Mouse (Mus musculus) cerebral cortex, adult 2 months (tissue): ENCODE results near the gene Arhgap8.

ENCODE experiments used
- WGBS: fragments of 180-500 bp; shearing (Covaris S2); methylation state at CpG from one replicate; pipeline ENCODE4 v1.1.7; 2018; 5-methylcytosine and 5-hydroxymethylcytosine counted together

The Arhgap8 gene

DNA sequence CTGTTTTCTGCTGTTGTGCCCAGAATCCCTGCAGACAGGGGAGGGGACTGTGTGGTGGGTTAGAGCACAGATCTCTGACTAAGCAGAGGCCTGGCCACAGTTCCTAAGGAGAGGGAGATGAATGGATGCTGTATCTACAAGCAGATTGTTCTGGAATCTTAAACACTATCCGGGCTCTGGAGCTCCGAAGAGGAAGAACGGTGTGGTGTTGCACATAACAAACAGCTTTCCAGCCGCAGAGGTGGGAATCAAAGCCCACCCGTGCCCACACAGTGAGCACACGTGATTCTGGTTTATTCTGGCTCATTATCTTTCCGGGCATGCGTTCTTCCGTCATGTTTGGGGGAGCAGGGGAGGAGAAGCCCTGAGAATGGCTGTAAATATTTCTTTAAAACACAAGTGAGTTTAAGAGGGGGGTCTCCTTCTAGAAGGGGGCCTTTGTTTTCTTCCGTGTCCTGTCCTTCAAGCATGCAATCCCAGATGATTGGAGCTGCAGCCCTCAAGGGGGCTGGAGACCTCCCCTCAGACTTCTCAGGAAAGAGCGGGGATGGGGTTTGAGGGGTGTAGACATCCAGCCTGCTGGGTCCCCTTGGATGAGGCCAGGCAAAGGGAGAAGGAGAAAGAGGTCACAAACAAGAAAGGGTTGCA is 16.6 kb downstream of the Arhgap8 start:
- WGBS = 42% methylated on average over 11 of the region's 11 CpGs

DNA sequence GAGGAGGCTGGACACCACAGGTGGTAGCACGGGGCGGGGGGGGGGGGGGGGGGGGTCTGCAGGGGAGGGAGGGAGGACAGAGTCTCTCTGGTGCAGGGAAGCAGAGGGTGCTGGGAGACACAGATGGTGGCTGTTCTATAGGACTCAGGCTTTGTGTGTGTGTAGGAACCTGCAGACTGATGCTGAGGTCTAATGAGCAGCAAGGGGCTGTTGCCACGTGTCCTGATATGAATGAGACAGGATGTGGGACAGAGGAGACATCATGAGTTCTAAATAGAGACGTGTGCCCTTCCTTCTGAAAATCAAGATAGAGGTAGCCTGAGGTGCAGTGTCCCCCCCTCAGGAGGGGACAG is 17.1 kb downstream of the Arhgap8 start:
- 26% methylated on average over 3 of the region's 4 CpGs for WGBS

DNA sequence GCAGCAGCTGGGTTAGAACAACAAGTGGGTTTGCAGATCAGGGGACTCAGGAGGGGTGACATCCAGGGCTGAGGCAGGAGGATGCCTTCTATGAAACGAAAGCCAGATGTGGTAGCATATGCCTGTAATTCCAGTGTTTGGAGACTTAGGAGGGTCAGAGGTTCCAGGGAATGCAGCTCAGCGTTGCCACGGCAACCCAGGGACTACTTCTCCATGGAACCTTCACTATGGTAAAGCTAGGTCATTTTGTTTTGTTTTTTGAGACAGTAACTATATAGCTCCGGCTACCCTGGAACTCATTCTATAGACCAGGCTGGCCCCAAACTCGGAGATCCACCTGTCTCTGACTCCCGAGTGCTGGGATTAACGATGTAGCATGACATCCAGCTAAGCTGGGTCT is 18.4 kb downstream of the Arhgap8 start:
- WGBS = 91% methylated on average over 7 of the region's 7 CpGs

DNA sequence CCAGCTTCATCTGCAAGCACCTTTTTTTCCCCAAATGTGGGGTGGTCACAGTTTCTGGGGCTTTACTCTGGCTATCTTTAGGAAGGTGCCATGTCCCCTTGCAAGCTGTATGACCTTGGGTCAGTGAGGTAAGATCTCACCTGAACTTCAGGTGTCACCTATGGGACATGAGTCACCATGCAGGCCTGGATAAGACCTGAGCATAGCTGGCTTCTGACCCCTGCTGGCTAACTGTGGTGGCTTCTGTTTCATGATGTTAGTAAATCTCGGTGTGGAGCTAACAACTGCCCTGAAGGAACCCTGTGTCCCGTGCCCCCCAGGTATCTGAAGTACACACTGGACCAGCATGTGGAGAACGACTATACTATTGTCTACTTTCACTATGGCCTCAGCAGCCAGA is 21.7 kb downstream of the Arhgap8 start:
- WGBS = 80% methylated on average over 3 of the region's 3 CpGs

DNA sequence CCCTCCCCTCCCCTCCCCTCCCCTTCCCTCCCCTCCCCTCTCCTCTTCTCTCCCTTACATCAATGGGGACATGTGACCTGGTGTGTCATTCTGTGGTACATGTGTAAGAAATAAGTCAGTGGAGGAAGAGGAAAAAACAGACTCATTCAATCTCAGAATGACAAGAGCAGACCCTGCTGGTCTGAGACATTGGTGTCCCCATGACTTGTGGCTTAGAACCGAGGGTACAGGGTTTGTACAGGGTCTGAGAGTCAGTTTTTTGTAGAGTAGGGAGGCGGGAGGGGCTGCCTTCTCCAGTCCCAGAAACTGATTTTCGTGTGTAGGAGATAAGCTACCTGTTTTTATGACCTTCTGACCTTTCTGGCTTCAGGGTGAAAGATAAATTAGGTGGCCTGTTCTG is 23.5 kb downstream of the Arhgap8 start:
- WGBS = 56% methylated on average over 3 of the region's 3 CpGs

DNA sequence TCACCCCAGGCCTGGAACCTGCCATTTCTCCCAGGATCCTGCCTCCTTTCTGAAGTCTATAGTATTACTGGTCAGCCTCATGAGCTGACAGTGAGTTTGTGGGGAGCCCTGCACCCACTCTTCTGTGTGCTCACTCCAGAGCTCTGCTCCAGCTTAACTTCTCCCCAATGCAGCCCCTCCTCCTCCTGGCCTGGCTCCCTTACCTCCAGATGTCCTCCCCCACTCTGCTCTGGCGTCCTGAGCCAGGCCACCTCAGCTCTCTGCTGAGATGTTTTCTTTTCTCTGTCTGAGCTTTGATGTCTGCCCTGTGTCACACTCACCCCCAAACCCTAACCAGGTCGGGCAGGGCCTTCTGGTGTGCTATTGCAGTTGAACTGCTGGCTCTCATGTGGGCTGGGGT is 24.5 kb downstream of the Arhgap8 start:
- WGBS = 47% methylated on average over 2 of the region's 2 CpGs

DNA sequence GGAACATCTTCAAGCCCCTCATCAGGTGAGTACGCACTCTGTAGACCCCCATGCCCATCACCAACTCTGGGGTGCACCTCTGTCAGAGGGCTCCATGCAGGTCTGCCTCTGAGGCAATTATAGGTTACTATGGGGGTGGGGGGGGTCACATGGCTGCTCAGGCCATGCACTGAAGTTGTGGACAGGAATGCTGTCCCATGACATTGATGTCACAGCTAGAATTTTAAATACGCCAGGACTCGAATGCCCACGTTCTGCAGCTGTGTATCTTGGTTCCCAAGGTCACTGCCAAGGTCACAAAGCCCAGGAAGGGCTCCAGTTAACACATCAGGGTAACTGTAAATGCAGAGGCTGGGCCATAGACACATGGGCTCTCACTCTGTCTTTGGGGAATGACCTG is 26.0 kb downstream of the Arhgap8 start:
- WGBS = 93% methylated on average over 4 of the region's 4 CpGs

DNA sequence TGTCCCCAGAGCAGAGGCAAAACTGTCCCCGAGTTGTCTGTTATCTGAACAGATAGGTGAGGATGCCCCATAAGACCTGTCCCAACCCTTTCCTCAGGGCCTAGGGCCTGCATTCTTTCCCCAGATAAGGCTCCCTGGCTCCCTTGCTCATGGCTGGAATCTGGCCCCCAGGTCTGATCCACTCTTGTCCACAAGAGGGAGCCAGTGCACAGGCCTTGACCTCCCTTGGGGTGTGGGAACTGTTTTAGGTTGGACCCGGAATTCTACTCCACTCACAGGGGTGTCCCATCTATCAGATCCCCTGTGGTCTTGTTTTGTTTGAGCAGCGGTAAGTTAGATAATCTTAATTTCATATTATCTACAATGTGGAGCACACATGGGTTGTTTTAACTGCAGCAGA is 35.1 kb downstream of the Arhgap8 start:
- WGBS = 29% methylated on average over 3 of the region's 3 CpGs

DNA sequence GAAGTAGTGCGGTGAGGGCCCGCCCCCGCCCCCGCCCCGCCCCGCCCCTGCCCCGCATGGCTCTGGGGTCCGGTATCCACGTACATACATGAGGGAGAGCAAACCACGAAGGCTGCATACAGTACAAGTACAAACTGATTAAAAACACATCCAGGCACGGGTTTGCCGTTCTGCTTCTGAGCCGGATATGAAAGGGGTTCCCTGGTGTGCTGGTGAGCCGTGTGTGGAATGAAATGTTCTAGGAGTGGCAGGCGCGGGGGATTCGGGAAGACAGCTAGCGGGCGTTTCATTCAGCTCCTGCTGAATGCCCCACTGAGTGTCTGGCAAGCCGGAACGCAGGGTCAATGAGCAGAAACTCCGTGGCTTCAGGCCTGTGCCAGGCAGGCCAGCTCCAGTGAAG is 36.6 kb downstream of the Arhgap8 start:
- WGBS = 6% methylated on average over 22 of the region's 22 CpGs

DNA sequence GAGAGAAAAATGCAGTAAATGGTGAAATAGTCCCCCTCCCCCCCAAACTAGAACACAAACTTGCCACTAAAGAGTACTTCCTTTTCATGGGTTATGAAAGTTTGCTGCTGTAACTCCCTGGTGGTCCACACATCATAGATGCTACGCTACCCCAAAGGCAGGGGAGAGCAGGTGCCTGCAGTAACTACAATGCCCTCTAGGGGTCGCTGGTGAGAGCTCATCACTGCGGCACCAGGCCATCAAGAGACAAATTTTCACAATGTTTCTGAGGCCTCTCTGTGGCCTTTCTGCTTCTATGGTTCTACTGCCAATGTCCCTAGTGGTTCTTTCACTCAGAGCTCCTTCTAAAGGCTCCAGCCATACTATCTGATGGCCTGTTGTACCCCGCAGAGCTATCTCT is 38.6 kb downstream of the Arhgap8 start:
- WGBS = 36% methylated on average over 4 of the region's 4 CpGs

DNA sequence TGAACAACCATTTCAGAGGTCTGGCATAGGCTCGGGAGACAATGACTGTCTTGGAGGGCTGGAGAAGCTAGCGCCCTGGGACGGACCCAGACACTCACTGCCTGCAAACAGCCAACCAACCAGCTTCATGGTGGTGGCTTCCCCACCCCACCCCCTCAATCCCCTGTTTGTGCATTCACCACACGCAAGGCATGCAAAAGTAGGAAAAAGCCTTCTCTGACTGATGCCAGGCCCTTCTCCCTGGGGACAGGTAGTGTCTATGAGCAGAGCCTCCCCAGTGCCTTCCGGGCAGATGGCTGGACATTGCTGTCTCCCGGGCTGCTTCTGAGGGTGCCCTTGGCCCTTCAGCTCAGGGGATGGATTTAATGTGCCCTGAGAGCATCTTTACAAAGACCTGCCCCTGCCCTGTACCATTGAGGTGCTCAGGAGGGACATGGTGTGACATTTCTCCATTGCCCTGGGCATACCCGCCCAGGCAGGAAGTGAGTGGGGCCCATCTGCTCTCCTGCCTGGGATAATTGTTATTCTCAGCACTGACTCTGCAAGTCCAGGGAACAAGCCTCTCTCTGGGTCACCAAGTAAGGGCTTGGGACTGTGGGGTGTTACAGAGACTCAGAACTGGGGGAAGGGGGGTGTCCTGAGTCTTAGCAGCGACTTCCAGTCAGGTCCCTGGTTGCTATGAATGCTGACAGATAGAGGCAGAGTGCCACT is 43.0 kb downstream of the Arhgap8 start:
- 73% methylated on average over 8 of the region's 8 CpGs for WGBS

DNA sequence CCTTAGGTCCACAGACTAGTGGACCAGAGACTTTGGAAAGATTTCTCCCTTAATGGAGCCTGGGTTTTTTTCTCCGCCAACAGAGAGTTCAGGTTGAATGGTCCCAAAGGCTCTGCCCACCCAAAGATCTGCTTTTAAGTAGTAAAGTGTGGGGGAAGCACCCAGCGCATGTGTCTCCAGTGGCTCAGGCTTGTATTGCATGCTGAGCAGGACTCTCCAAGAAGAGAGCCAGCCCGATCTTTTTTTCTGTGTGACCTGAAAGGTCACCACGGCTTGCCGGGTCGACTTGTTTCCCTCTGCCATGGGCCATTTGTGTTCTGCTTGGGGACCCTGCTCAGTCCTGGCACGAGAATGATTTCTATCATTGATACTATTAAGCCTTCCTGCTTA is 43.6 kb downstream of the Arhgap8 start:
- WGBS = 37% methylated on average over 7 of the region's 7 CpGs

DNA sequence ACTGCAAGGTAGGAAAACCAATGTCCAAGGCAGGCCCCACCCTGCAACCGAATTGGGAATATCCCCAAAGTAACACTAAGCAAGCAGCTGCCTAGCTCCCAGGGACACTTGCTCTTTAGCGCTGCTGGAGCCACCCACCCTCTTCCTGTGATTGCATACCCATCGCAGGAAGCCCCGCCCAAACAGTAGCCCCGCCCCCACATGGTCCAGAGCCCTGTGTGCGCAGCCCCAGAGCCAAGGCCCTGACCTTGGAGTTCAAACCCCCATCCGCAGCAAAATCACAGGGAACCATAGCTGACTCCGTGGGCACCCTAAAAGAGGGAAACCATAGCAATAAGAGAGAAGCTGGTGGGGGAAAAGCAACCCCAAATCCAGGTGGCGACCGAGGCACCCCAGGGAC is 46.8 kb downstream of the Arhgap8 start:
- WGBS = 56% methylated on average over 10 of the region's 10 CpGs

DNA sequence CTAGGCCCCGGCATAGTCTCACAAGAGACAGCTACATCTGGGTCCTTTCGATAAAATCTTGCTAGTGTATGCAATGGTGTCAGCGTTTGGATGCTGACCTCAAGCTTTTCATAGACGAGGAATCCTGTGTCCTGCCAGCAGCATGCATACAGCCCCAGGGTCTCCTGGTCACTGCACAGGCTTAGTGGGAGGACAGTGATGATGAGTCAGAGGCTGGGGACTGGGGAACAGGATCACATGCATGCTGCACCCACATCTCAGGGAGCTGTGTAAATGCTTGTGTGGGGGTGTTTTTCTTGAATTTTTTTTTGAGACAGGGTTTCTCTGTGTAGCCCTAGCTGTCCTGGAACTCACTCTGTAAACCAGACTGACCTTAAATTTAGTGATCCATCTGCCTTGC is 48.7 kb downstream of the Arhgap8 start:
- 65% methylated on average over 4 of the region's 4 CpGs for WGBS

DNA sequence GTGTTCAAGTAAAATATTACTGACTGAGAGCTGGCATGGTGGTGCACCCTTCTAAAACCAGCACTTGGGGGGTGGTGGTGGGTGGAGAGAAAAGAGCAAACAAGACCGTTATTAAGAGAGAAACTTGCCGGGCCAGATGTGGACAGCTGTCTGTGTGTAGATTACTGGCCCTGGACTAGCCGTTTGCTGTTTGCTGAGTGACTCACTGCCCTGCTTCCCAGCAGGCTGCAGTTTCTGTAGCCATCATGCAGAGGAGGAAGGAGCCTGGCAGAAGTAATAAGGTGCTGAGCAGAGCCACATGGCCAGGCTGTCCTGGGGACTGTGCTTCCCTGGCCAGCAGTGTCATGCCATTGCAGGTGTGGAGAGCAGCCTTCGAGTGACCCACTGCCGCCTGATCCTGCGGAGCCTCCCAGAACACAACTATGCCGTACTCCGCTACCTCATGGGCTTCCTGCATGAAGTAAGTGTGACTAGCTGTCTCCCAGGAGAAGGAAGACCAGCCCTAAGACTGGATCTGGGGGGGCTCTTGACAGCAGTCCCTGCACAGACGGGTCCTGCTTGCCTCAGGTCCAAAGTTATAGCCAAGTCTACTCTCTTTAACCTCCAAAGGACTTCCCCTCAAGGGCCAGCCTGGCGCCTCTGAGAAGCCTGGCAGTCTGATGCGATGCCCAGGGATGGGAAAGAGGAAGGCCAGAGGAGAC is 49.9 kb downstream of the Arhgap8 start:
- 81% methylated on average over 11 of the region's 11 CpGs for WGBS

DNA sequence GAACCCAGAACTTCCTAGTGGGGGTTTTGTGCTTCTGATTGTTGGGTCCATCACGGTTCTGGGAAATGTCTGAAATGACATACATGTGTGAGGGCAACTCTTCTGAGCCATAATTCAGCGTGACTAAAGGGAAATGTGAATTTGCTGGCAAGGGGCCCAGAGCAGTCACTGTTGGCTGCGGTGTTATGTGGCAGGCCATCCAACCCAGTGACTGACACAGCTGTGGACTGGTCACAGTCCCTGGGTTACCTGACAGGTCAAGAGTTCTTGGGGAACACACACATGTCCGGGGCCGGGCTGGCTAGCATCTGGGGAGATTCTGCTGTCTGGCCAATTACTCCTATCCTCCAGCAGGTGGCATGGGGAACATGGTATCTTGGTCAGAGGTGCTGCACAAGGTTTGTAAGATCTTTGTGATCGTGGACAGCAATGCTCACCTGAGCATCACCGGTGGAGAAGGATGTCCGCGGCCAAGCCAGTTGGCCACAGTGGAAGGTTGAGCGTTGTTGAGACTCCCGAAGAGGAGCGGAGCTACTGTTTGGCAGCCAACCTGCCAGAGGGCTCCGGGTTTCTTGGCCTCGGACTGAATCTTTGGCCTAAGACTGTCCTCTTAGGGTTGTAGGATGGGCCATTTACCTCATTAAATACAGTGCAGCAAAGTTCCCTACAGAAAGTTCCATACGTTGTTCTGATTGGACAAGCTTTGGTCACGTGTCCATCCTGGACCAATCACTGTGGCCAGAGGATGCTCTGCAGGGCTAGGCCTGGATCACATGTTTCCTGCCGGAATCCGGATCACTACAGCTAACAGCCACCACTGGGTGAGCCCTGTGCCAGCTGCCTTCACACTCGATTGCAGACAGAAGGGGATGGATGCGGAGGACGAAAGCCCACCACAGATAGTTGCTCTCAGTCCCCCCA is 52.6 kb downstream of the Arhgap8 start:
- WGBS = 82% methylated on average over 21 of the region's 21 CpGs

DNA sequence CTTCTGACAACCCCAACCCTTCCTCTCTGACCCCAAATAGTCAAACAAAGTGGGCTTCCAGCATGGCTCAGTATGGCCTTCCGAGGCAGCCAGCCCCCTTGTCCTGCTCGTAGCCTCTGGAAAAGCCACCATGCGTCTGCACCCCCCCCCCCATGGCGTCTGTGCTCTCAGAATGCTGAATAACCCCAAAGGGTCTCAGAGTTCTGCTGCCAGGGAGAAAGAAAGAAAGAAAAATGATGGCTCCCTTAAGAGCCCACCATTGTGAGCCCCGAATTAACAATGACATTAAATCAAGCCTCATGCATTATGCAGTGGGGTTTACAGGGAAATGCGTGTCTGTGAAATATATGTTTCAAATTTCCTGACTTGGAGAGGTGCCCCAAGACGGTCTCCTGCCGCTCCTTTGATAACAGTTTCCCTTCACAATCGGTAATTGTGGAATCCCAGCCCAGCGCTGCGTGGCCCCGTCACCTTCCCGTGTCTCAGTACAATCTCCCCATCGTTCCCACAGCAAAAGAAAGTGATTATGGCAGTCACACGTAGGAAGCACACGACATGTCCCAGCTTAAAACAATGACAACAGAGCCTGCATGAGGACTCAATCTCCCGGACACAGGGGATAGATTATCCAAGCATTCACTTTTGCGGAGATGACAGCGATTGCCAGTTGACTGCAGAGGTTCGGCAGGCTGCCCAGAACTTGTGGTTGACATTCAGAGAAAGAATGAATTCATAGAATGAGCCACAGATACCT is 55.7 kb downstream of the Arhgap8 start:
- WGBS = 23% methylated on average over 20 of the region's 20 CpGs

DNA sequence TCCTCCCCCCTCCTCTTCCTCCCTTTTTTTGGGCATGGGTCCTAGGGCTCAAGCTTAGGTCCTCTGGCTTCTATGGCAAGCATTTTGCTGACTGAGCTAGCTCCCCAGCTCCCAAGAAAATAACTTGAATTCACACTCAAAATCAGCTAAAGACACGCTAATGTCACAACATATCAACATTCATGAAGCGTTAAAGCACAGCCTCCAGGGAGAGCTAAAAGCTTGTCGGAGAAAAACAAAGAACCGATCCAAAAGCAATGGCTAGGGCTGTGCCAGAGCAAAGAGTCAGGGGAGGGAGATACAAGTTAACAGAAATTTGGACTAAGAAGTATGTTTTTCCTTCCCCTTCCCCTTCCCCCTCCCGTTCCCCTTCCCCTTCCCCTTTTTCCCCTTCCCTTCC is 58.7 kb downstream of the Arhgap8 start:
- WGBS = 28% methylated on average over 5 of the region's 5 CpGs

DNA sequence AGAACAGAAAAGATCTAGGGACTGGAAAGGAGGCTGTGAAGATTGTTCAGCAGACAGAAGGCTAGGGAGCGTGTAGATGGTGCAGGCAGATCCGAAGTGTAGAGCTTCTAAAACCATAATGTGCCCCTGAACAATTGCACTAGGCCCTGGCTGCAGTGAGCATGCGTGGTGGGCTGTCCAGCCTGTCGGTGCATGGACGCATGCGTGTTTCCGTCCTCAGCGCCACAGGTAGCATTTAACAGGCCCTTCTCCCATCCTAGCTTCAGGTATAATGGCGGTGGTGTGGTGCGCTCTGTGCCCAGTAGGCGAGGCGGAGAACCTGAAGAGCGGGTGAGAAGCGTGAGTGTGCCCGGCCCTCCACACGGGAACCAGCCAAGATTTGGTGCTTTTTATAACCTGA is 65.0 kb downstream of the Arhgap8 start:
- WGBS = 95% methylated on average over 16 of the region's 16 CpGs

DNA sequence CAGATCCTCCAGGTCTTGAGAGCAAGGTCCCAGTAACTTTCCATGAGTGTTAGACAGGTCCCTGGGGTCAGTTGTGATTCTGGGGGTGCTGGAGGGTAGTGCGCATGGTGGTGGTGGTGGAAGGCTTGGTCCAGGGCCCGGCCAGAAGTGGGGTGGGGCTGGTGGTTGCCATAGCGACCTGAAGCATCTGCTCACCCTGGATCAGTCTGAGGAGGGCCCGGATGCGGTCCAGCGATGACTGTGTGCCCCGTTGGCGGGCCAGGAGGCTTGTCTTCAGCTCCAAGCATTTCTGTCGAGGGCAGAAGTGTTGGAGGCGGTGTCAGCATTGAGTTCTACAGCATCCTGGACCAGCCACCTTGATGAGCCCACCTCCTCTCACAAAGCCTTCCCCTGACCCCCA is 67.3 kb downstream of the Arhgap8 start:
- WGBS = 83% methylated on average over 10 of the region's 10 CpGs

DNA sequence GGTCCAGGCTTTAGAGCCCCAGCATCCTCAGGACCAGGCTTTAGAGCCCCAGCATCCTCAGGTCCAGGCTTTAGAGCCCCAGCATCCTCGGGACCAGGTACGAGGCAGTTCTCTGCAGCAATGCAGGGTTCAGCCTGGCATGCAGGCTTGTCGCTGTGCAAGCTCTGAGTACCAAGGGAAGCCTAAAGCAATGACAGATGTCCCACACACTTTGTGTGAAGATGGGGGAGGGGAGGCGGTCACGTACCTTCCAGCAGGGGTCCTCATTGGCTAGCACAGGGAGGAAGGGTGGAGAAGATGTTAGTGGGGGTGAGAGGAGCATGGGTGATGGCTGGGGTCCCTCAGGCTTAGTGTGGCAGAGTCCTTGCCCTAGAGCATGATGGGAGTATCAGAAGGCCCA is 73.8 kb downstream of the Arhgap8 start:
- 77% methylated on average over 5 of the region's 5 CpGs for WGBS
